Mouse (Mus musculus) liver, postnatal 0 days (tissue): ENCODE results near the gene Suclg2.

Experiments used
- CTCF ChIP-seq: sonication (generic); IDR thresholded peaks from 2 replicates; pipeline ENCODE4 v1.5.1; 2016; ENCODE audit warnings: antibody characterized with exemption, low read depth
- EP300 ChIP-seq: IDR thresholded peaks from 2 replicates; pipeline ENCODE4 v1.6.1; 2016; ENCODE audit warnings: antibody characterized with exemption, low read depth, mild to moderate bottlenecking

- TF ChIP-seq CTCF (no peak), EP300 (no peak)
These were observed 272.4 kb downstream of the Suclg2 start for GRCm38 (mm10) chr6:95446151-95446550.
